Mouse (Mus musculus): ENCODE results near the gene Plcl1. TPM values are rescaled to one million over a fixed set of nuclear protein-coding genes. Genes with fewer than 3 reads are reported as not detected.
A peak's percentile ranks its signal among the peaks of the same experiment; 100 is the strongest.

Gene Plcl1
- polyA plus RNA-seq, 1 experiment: 0.58 TPM

GRCm38 (mm10) chr1:55763171-55763570 lies 357.4 kb downstream of the Plcl1 start:
- Histone ChIP-seq H3K4me3 (ENCODE audit: low read depth, low read length) (no peak overlapping the region), H3K36me3 (ENCODE audit: control insufficient read depth, insufficient read depth, low read length) (no peaks in the 10 kb centered on the region), H3K27ac (ENCODE audit: insufficient read depth, low read depth, low read length) (no peak overlapping the region), H3K4me1 (ENCODE audit: control insufficient read depth, insufficient read depth, insufficient read length, low read length) (peaks cover 10% of the 10 kb centered on the region; the same call in 1 of the 2 replicates), H3K27me3 (ENCODE audit: control insufficient read depth, insufficient read depth, low read length) (no peaks in the 10 kb centered on the region)
- TF ChIP-seq CTCF (IDR thresholded peaks at IDR 0.05; ENCODE audit: extremely low read depth, insufficient read length, insufficient replicate concordance, low read depth, low read length) (no peak), POLR2A (IDR thresholded peaks at IDR 0.05; ENCODE audit: low read depth, low read length) (no peak)
- WGBS: 82% methylated on average over 2 of the region's 2 CpGs

GRCm38 (mm10) chr1:55766743-55767142 lies 361.0 kb downstream of the Plcl1 start:
- 0% methylated on average over 1 of the region's 1 CpGs for WGBS
- TF ChIP-seq CTCF (IDR thresholded peaks at IDR 0.05; ENCODE audit: extremely low read depth, insufficient read length, insufficient replicate concordance, low read depth, low read length) (no peak), POLR2A (IDR thresholded peaks at IDR 0.05; ENCODE audit: low read depth, low read length) (no peak)
- Histone ChIP-seq H3K36me3 (ENCODE audit: control insufficient read depth, insufficient read depth, low read length) (no peaks in the 10 kb centered on the region), H3K27ac (ENCODE audit: insufficient read depth, low read depth, low read length) (peak overlapping the region; percentile 66), H3K4me3 (ENCODE audit: low read depth, low read length) (no peak overlapping the region), H3K4me1 (ENCODE audit: control insufficient read depth, insufficient read depth, insufficient read length, low read length) (peaks cover 17% of the 10 kb centered on the region; the same call in 1 of the 2 replicates), H3K27me3 (ENCODE audit: control insufficient read depth, insufficient read depth, low read length) (no peaks in the 10 kb centered on the region)

GRCm38 (mm10) chr1:55770072-55770785 lies 364.5 kb downstream of the Plcl1 start:
- TF ChIP-seq POLR2A (IDR thresholded peaks at IDR 0.05; ENCODE audit: low read depth, low read length) (no peak), CTCF (IDR thresholded peaks at IDR 0.05; ENCODE audit: extremely low read depth, insufficient read length, insufficient replicate concordance, low read depth, low read length) (no peak)
- Histone ChIP-seq H3K4me3 (ENCODE audit: low read depth, low read length) (no peak overlapping the region), H3K36me3 (ENCODE audit: control insufficient read depth, insufficient read depth, low read length) (no peaks in the 10 kb centered on the region), H3K4me1 (ENCODE audit: control insufficient read depth, insufficient read depth, insufficient read length, low read length) (peaks cover 13% of the 10 kb centered on the region; the same call in 1 of the 2 replicates), H3K27ac (ENCODE audit: insufficient read depth, low read depth, low read length) (peak overlapping the region; percentile 64), H3K27me3 (ENCODE audit: control insufficient read depth, insufficient read depth, low read length) (no peaks in the 10 kb centered on the region)

- TF ChIP-seq CTCF (IDR thresholded peaks at IDR 0.05; ENCODE audit: extremely low read depth, insufficient read length, insufficient replicate concordance, low read depth, low read length) (no peak), POLR2A (IDR thresholded peaks at IDR 0.05; ENCODE audit: low read depth, low read length) (no peak)
- H3K36me3 ChIP-seq (ENCODE audit: control insufficient read depth, insufficient read depth, low read length): no peaks in the 10 kb centered on the region
- no peaks in the 10 kb centered on the region for H3K4me1 ChIP-seq (ENCODE audit: control insufficient read depth, insufficient read depth, insufficient read length, low read length)
- H3K4me3 ChIP-seq (ENCODE audit: low read depth, low read length): no peak overlapping the region
- 30% methylated on average over 6 of the region's 6 CpGs for WGBS
- no peak overlapping the region for H3K27ac ChIP-seq (ENCODE audit: insufficient read depth, low read depth, low read length)
- H3K27me3 ChIP-seq (ENCODE audit: control insufficient read depth, insufficient read depth, low read length): no peaks in the 10 kb centered on the region
These were observed 387.1 kb downstream of the Plcl1 start for GRCm38 (mm10) chr1:55792817-55793216.

Other genes with a start within 250 kb of the Plcl1 start
- gene Rftn2, start 179.1 kb upstream of the Plcl1 start, polyA plus RNA-seq (2012; rRNA removed): 0.53 and 0.85 TPM in 2 replicates
- 1.4 and 1.7 TPM in 2 replicates for gene Mars2, start 168.7 kb upstream of the Plcl1 start, polyA plus RNA-seq (2012; rRNA removed)
- gene Boll, start 42.5 kb upstream of the Plcl1 start, polyA plus RNA-seq (2012; rRNA removed): not detected in 2 replicates

All from small intestine, adult 2 months (tissue).